Mouse (Mus musculus) spleen, adult 18-20 months (tissue): ENCODE results near the gene Vmn2r6.
"Not testable (repeated sequence)": the region's sequence is repeated elsewhere in the genome, so short reads cannot be mapped to it uniquely, and the experiment has no call there.

Experiments used
- DNase-seq, 2 experiments: peaks; one replicate each; pipeline ENCODE4 v3.0.0; 2022; ENCODE audit warnings: mixed read lengths in 2 of 2

The Vmn2r6 gene

DNA sequence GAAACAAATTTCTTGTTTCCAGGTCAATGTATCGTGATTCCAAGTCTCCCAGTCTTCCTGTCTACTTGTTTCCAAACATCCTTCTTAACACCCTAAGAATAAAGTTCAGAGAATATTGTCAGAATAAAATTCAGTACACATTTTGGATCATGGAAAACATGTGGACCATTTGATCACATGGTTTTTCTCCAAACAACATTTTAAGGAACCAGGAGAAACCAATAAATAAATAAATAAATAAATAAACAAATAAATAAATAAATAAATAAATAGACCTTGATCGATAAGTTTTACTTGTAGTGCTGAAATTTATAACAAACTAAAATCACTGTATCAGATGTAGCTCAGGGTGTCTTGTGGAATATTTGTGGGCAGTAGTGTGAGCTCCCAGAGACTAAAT, at the start of gene Vmn2r6:
Gene Vmn2r6 (minus strand): TSS at position 101 of the 400 bp plus-strand sequence.
- not testable (repeated sequence) for DNase-seq

DNA sequence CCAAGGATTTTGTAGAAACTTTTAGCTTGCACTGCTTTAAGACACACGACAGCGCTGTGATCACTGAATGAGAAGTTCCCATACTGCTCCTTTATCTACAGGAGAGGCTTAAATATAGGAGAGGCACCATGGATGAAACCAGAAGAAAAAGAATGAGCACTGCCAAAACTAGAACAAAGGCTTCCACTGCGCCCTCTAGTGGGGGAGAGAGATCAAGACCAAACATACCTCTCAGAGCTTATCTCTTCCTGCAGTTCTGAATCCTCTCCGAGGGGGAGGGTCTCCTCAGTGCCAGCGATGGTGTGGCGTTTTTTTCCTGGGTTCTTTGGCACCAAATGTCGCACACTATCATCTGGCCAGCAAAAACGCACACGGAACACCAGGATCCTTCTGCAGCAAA, 22.0 kb upstream of the Vmn2r6 start:
- no peak for DNase-seq

DNA sequence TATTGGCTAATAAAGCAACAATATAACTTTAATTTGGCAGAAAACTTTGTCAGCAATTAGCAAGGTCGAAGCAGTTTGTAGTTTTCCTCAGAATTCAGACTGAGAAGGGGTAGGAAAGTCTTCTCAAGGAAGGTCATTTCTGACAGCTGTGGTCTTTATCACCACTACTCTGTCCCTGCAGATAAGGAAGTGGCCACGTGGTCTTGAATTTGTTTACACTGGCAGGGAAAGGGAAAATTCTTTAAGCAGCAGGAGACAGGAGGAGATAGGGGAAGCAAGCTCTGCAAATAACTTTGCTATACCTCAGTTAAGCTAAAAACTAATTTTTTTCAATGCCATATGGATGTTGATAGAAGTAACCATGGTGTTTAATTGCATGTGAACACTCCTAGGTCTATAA, 3.2 kb upstream of the Vmn2r6 start:
- not testable (repeated sequence) for DNase-seq

DNA sequence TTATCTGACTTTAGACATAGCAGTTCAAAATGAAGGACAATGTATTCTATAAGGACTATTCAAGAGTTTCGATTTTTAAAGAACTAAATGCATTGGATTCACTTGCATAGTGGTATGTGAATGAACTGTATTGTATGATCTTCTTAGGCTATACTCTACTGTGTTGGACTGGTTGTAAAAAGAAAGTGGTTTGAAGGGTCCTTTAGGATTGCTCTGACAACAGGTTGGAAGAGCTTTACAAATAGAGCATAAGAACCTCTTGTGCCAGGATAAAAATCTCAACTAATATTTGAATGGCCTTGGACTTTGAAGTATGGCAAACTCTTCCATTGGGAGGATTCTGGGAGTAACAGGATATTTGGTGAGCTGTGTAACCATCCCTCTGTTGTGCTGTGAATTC, 42.0 kb downstream of the Vmn2r6 start:
- not testable (repeated sequence) for DNase-seq

DNA sequence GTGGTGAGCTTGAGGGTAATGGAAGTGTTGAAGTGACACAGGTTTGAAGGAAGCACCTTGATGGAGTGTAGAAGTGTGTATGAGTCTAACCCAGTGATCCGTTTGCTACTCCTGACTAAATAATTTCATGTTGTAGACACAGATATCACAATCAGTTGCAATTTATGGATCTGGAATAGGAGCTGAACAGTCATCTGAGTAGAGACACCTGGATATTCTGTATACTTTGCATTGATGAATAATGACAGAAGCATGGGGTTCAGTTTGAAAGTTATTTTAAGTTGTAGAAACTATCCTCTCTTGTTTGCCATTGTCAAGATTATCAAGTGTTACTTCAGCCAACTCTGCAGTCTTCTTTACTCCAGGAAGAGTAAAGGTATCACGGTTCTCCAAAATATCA, 55.9 kb downstream of the Vmn2r6 start, which contains the start of gene Vmn2r5:
Gene Vmn2r5 (minus strand): TSS at position 101 of the 400 bp plus-strand sequence.
- not testable (repeated sequence) for DNase-seq
